Mouse (Mus musculus) stomach, embryonic 16.5 days (tissue): ENCODE measurements around the gene Ip6k1. TPM values are rescaled to one million over a fixed set of nuclear protein-coding genes. Genes with fewer than 3 reads are reported as not detected.
A peak's percentile ranks its signal among the peaks of the same experiment; 100 is the strongest.

ENCODE experiments used
- ATAC-seq: fragments of 200-750 bp; cut with Nextera tagmentation; 2 replicates; pipeline ENCODE4 v1.8.0; 2017; ENCODE audit warnings: moderate number of reproducible peaks, moderate TSS enrichment; ENCODE audit not compliant: insufficient read depth, low FRiP score
- H3K27ac ChIP-seq: fragments of 300-500 bp; sonication (generic); 2 replicates; pipeline ENCODE4 v1.5.1; 2014; ENCODE audit warnings: low read length
- H3K27me3 ChIP-seq: fragments of 300-500 bp; sonication (generic); 2 replicates; pipeline ENCODE4 v1.6.1; 2014; ENCODE audit warnings: low read length, control low read depth, mixed read lengths; ENCODE audit not compliant: control insufficient read depth, insufficient read depth
- H3K36me3 ChIP-seq: fragments of 300-500 bp; sonication (generic); 2 replicates; pipeline ENCODE4 v1.6.1; 2014; ENCODE audit warnings: low read length; ENCODE audit not compliant: control insufficient read depth, insufficient read depth
- H3K4me1 ChIP-seq: fragments of 300-500 bp; sonication (generic); 2 replicates; pipeline ENCODE4 v1.6.1; 2014; ENCODE audit warnings: low read length, control low read depth, mixed read lengths; ENCODE audit not compliant: control insufficient read depth, insufficient read depth
- H3K4me2 ChIP-seq: fragments of 300-500 bp; sonication (generic); 2 replicates; pipeline ENCODE4 v1.6.1; 2014; ENCODE audit warnings: low read depth, low read length, mixed read lengths
- H3K4me3 ChIP-seq: fragments of 300-500 bp; sonication (generic); replicated peaks from 2 replicates; pipeline ENCODE4 v1.5.1; 2014; ENCODE audit warnings: mild to moderate bottlenecking, low read length
- H3K9ac ChIP-seq: fragments of 300-500 bp; sonication (generic); 2 replicates; pipeline ENCODE4 v1.6.1; 2014; ENCODE audit warnings: low read length
- H3K9me3 ChIP-seq: fragments of 300-500 bp; sonication (generic); replicated peaks from 2 replicates; pipeline ENCODE4 v1.6.1; 2016; ENCODE audit warnings: low read length, control low read depth; ENCODE audit not compliant: control insufficient read depth
- WGBS: fragments of 180-500 bp; shearing (Covaris S2); extraction: QIAGEN DNeasy Blood & Tissue Kit; methylation state at CpG from one replicate; pipeline ENCODE4 v1.1.7; 2014; 5-methylcytosine and 5-hydroxymethylcytosine counted together
- microRNA-seq: library from miRNA; unstranded; fragments of <30 nt; microRNA quantifications from one replicate; pipeline ENCODE4, GENCODE M21; 2016
- polyA plus RNA-seq: library from polyadenylated mRNA; unstranded; fragments of >200 nt; fragmentation: Nextera tagmentation; extraction: Ambion mirVana; gene quantifications from 2 replicates; pipeline ENCODE4 v1.2.1, GENCODE M21; 2015

Ip6k1 gene
- polyA plus RNA-seq, 1 experiment from 2014 or later: 50.5 TPM

DNA sequence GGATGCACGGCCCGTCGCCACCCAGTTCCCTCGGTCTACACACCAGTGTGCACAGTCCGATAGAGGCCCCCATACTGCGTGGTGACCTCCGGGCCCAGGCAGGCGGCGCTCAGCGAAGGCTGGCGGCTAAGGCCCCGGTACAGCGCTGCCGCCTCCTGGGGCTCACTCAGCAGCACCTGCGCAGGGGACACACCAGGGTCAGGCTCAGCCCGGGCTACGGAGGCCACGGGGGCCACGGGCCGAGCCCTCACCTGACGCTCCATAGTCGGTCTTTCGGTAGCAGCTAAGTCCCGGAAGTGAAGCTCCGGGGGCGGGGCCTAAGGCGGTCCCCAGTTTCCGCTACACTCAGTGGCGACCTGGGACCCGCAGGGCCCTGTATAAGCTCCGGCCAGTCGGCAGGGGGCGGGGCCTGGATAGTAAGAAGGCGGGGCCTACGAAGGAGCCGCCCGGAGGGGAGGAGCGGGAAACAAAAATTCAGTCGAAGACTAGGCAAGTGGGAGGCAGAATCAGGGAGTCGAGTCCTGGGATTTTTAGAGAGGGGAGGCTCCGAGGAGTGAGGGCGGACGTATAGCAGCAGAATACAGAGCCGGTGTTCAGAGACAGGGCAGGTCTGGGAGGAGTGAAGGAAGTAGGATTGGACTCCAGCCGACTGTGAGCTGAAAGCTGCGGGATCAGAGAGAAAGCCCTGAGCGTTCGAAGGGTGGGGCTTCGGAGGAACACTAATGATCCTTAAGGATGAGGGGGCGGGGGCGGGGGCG is 92.1 kb downstream of the Ip6k1 start, which contains the start of gene Apeh:
Gene Apeh (minus strand): TSS at position 423 of the 758 bp plus-strand sequence.
- H3K27ac ChIP-seq: peak within 1 kb of the TSS; percentile 78
- H3K4me2 ChIP-seq: peak within 1 kb of the TSS; percentile 99
- peak within 1 kb of the TSS; percentile 86 for H3K9ac ChIP-seq
- ATAC-seq: peak; percentile 95
- peak within 1 kb of the TSS; percentile 81 for H3K4me3 ChIP-seq
- H3K36me3 ChIP-seq: 0 out of 2 replicates have a peak, but pooled peaks cover under 1% of the 10 kb centered on the region
- peaks cover 20% of the 10 kb centered on the region for H3K4me1 ChIP-seq
- no peaks in the 10 kb centered on the region for H3K9me3 ChIP-seq
- no peaks in the 10 kb centered on the region for H3K27me3 ChIP-seq
- under 1% methylated on average over 52 of the region's 52 CpGs for WGBS

DNA sequence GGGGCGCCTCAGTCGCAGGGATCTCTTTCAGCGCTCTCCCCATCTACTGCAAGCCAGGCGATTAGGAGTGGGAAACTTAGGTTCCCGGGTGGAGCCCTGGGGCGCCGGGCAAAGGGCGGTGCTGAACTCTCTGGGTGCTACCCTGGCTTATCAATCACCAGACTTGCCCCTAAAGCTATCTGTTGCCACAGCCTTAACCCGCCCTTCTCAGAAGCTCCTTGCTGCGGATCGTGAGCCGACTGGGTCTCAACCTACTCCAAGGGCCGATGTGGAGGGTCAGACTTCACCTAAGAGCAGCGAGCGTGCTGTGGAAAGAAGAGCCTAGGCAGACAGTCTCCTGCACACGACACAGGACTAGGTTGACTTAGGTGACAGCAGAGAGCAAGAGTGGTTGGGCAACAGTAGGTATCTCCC is 92.7 kb downstream of the Ip6k1 start:
- ATAC-seq: peak; percentile 66
- peak overlapping the region; percentile 86 for H3K9ac ChIP-seq
- peaks cover 20% of the 10 kb centered on the region for H3K4me1 ChIP-seq
- no peaks in the 10 kb centered on the region for H3K27me3 ChIP-seq
- peak overlapping the region; percentile 99 for H3K4me2 ChIP-seq
- no peaks in the 10 kb centered on the region for H3K9me3 ChIP-seq
- peak overlapping the region; percentile 81 for H3K4me3 ChIP-seq
- no peaks in the 10 kb centered on the region for H3K36me3 ChIP-seq
- 1% methylated on average over 16 of the region's 16 CpGs for WGBS
- H3K27ac ChIP-seq: peak overlapping the region; percentile 78

DNA sequence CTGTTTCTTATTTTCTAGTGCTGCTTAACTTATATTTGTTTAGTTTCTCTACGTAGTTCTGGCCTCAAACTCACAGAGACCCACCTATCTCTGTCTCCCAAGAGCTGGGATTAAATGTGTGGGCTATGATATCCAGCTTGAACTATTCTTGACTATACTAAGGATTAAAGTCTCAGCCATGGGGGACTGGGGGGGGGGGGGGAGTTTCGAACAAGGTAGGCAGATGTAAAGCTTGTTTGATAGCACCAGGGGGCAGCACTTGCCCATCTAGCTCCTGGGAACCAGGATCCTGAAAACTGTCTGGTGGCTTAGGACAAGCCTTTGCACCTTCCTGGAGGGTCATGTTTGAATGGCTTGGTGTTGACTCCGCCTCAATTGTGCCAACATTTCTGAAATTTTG is 93.2 kb downstream of the Ip6k1 start:
- Histone ChIP-seq H3K9me3 (no peaks in the 10 kb centered on the region), H3K27me3 (no peaks in the 10 kb centered on the region), H3K27ac (peak overlapping the region; percentile 78), H3K4me3 (peak overlapping the region; percentile 81), H3K36me3 (no peaks in the 10 kb centered on the region), H3K4me2 (peak overlapping the region; percentile 99), H3K9ac (peak overlapping the region; percentile 86), H3K4me1 (peaks cover 20% of the 10 kb centered on the region)
- WGBS: 6% methylated on average over 3 of the region's 3 CpGs
- ATAC-seq: no peak

DNA sequence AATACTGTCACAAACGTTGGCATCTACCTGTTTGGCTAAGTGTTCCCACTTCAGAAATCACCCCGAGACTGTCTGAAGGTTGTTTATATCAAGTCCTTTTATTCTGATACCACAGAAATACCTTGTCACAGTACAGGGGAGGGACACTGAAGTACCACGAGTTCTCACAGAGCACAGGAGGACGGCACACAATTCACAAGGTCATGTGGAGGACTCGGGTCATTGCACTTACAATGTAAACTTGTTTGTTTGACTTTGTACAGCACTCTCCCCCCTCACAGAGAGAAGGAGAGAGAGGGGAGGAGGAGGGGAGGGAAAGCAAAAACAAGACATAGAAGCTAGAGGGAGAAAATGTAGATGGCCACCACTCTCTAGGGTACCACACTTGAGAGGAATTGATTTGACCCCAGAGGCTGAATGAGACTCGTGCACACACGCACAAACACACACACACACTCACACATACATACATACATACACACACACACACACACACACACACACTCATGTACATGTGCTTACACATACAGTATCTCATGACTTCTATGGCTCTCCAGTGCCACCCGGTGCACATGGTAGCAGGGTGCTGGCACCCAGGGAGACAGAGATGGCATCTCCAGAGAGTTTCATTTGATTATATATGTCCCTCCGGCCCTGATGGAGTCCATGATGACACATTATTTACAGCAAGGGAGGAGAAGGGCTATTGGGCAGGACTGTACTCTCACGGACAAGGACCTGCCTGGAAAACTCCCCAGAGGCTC is 93.8 kb downstream of the Ip6k1 start:
- H3K9me3 ChIP-seq: no peaks in the 10 kb centered on the region
- WGBS: 50% methylated on average over 10 of the region's 10 CpGs
- H3K27me3 ChIP-seq: no peaks in the 10 kb centered on the region
- H3K4me2 ChIP-seq: peak overlapping the region; percentile 99; the same call in 1 of the 2 replicates
- no peak for ATAC-seq
- 0 out of 2 replicates have a peak overlapping the region, but pooled peaks have one; percentile 54 for H3K9ac ChIP-seq
- H3K27ac ChIP-seq: peak overlapping the region; percentile 53
- H3K4me1 ChIP-seq: peaks cover 20% of the 10 kb centered on the region
- no peak overlapping the region for H3K4me3 ChIP-seq
- no peaks in the 10 kb centered on the region for H3K36me3 ChIP-seq

Small RNA genes within 50 kb of the gene (microRNA-seq; reads per million reads assigned to microRNA genes)
- not detected for gene Mir7088

Other genes starting within 250 kb of the Ip6k1 start
- 183 and 187 TPM in 2 replicates for gene Rbm5, start 231.5 kb upstream of the Ip6k1 start, polyA plus RNA-seq
- 63.7 and 71.2 TPM in 2 replicates for gene Rbm6, start 129.3 kb upstream of the Ip6k1 start, polyA plus RNA-seq
- gene Mon1a, start 114.3 kb upstream of the Ip6k1 start, polyA plus RNA-seq: 23.2 and 26.7 TPM in 2 replicates
- 15.8 and 17.9 TPM in 2 replicates for gene Mst1r, start 95.6 kb upstream of the Ip6k1 start, polyA plus RNA-seq
- gene Actl11, start 74.0 kb upstream of the Ip6k1 start, polyA plus RNA-seq: not detected in 2 replicates
- 2.6 and 2.9 TPM in 2 replicates for gene Camkv, start 66.8 kb upstream of the Ip6k1 start, polyA plus RNA-seq
- gene Traip, start 52.4 kb upstream of the Ip6k1 start, polyA plus RNA-seq: 16.4 and 20.4 TPM in 2 replicates
- 34.8 and 40.0 TPM in 2 replicates for gene Uba7, start 27.0 kb upstream of the Ip6k1 start, polyA plus RNA-seq
- 5.9 and 7.5 TPM in 2 replicates for gene Gm20661, start 19.4 kb upstream of the Ip6k1 start, polyA plus RNA-seq
- 42.6 and 42.7 TPM in 2 replicates for gene Inka1, start 16.6 kb upstream of the Ip6k1 start, polyA plus RNA-seq
- gene Cdhr4, start 10.0 kb upstream of the Ip6k1 start, polyA plus RNA-seq: 12.2 and 12.7 TPM in 2 replicates
- gene Gm20662, start 6.2 kb upstream of the Ip6k1 start, polyA plus RNA-seq: 0.52 and 0.67 TPM in 2 replicates
- gene Gmppb, start 46.7 kb downstream of the Ip6k1 start, polyA plus RNA-seq: 49.3 and 56.1 TPM in 2 replicates
- gene Amigo3, start 50.7 kb downstream of the Ip6k1 start, polyA plus RNA-seq: 3.9 and 4.5 TPM in 2 replicates
- 7.8 and 8.7 TPM in 2 replicates for gene Mst1, start 77.9 kb downstream of the Ip6k1 start, polyA plus RNA-seq
- gene Rnf123, start 80.8 kb downstream of the Ip6k1 start, polyA plus RNA-seq: 31.2 and 32.8 TPM in 2 replicates
- gene Apeh, start 92.1 kb downstream of the Ip6k1 start, polyA plus RNA-seq: 75.1 and 82.7 TPM in 2 replicates
- 2.9 and 3.2 TPM in 2 replicates for gene Bsn, start 187.9 kb downstream of the Ip6k1 start, polyA plus RNA-seq